Mouse (Mus musculus) spleen, adult 2 months (tissue): ENCODE results near the gene Nfic. TPM values are rescaled to one million over a fixed set of nuclear protein-coding genes. Genes with fewer than 3 reads are reported as not detected.
A peak's percentile ranks its signal among the peaks of the same experiment; 100 is the strongest.

Source experiments
- DNase-seq, 2 experiments: peaks; one replicate each; pipeline versions ENCODE4 v3.0.0 to v3.0.0-alpha.2; 2012 to 2021; ENCODE audit warnings: low spot score in 2 of 2, low read depth in 1 of 2
- H3K27ac ChIP-seq: fragments of 200-500 bp; 2 replicates; pipeline ENCODE4 v1.5.1; 2012; ENCODE audit warnings: low read length, inconsistent platforms; ENCODE audit not compliant: insufficient read depth
- H3K27me3 ChIP-seq: fragments of 200-500 bp; 2 replicates; pipeline ENCODE4 v1.6.1; 2012; ENCODE audit warnings: mild to moderate bottlenecking, moderate library complexity, low read length, inconsistent platforms; ENCODE audit not compliant: control insufficient read depth, insufficient read depth
- H3K36me3 ChIP-seq: fragments of 200-500 bp; 2 replicates; pipeline ENCODE4 v1.6.1; 2012; ENCODE audit warnings: mild to moderate bottlenecking, low read length, inconsistent platforms; ENCODE audit not compliant: control insufficient read depth, insufficient read depth
- H3K4me1 ChIP-seq: fragments of 200-500 bp; 2 replicates; pipeline ENCODE4 v1.6.1; 2011; ENCODE audit warnings: inconsistent platforms; ENCODE audit not compliant: control insufficient read depth, insufficient read depth, insufficient read length
- H3K4me3 ChIP-seq: fragments of 200-500 bp; 2 replicates; pipeline ENCODE4 v1.5.1; 2011; ENCODE audit warnings: mild to moderate bottlenecking, inconsistent platforms; ENCODE audit not compliant: insufficient read depth, insufficient read length; ENCODE audit errors: extremely low read depth
- CTCF ChIP-seq: fragments of 200-500 bp; IDR thresholded peaks from 2 replicates; pipeline ENCODE4 v1.5.1; 2011; ENCODE audit warnings: mild to moderate bottlenecking, inconsistent platforms; ENCODE audit not compliant: insufficient read depth, insufficient read length, insufficient replicate concordance; ENCODE audit errors: extremely low read depth
- POLR2A ChIP-seq: fragments of 200-500 bp; IDR thresholded peaks from 2 replicates; pipeline ENCODE4 v1.6.1; 2011; ENCODE audit warnings: low read depth, low read length, inconsistent platforms
- WGBS: fragments of 180-500 bp; shearing (Covaris S2); methylation state at CpG from one replicate; pipeline ENCODE4 v1.1.7; 2018; 5-methylcytosine and 5-hydroxymethylcytosine counted together
- polyA plus RNA-seq: library from polyadenylated mRNA; depleted of rRNA; stranded (reverse); fragments of >200 nt; gene quantifications from 2 replicates; pipeline ENCODE4 v1.2.3, GENCODE M21; 2012

The Nfic gene
- polyA plus RNA-seq, 1 experiment, result 26.0 TPM

GRCm38 (mm10) chr10:81473003-81473451 lies 17.6 kb upstream of the Nfic start:
- Histone ChIP-seq H3K4me1 (peaks cover 4% of the 10 kb centered on the region; the same call in 1 of the 2 replicates), H3K27ac (no peak overlapping the region), H3K36me3 (no peaks in the 10 kb centered on the region), H3K4me3 (no peak overlapping the region), H3K27me3 (peaks cover 16% of the 10 kb centered on the region)
- WGBS, result 3% methylated on average over 22 of the region's 22 CpGs
- DNase-seq, result no peak
- TF ChIP-seq CTCF (no peak), POLR2A (no peak)

DNA sequence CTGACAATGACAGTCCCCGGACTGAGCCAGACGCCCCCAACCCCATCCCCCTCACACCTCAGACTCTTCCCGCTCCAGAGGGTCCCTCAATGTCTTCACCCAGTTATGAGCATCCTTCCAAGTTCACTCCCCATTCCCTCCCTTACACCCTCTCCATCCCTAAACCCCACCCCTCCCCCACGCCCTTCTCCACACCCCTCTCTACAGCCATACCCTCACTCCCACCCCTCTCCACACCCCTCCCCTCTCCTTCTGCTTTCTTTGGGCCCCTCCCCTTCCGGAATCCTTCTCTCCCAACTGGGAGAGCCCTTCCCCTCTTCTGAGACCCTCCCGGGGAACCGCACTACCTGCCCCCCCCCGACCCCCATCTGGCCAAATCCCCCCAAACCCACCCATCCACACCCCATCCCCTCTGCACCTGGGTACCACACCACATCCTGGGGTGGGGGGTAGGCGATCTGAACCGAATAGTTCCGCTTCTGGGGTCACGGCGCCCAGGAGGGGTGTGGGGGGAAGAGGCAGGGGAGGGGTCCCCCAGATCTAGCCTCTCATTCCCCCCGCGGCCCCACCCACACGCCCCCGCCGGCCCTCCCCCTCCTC lies 17.1 kb upstream of the Nfic start:
- TF ChIP-seq CTCF (no peak), POLR2A (no peak)
- Histone ChIP-seq H3K27ac (no peak overlapping the region), H3K4me3 (no peak overlapping the region), H3K36me3 (no peaks in the 10 kb centered on the region), H3K4me1 (peaks cover 4% of the 10 kb centered on the region; the same call in 1 of the 2 replicates), H3K27me3 (peaks cover 16% of the 10 kb centered on the region)
- no peak for DNase-seq
- 6% methylated on average over 17 of the region's 18 CpGs for WGBS

GRCm38 (mm10) chr10:81470454-81470853 lies 15.0 kb upstream of the Nfic start:
- Histone ChIP-seq H3K4me1 (peaks cover 4% of the 10 kb centered on the region; the same call in 1 of the 2 replicates), H3K27ac (no peak overlapping the region), H3K36me3 (no peaks in the 10 kb centered on the region), H3K27me3 (peaks cover 15% of the 10 kb centered on the region), H3K4me3 (no peak overlapping the region)
- 18% methylated on average over 18 of the region's 18 CpGs for WGBS
- TF ChIP-seq POLR2A (no peak), CTCF (no peak)
- no peak for DNase-seq

GRCm38 (mm10) chr10:81469253-81469652 lies 13.8 kb upstream of the Nfic start:
- Histone ChIP-seq H3K27me3 (peaks cover 20% of the 10 kb centered on the region), H3K4me3 (no peak overlapping the region), H3K36me3 (no peaks in the 10 kb centered on the region), H3K27ac (no peak overlapping the region), H3K4me1 (peaks cover 7% of the 10 kb centered on the region; the same call in 1 of the 2 replicates)
- 81% methylated on average over 5 of the region's 5 CpGs for WGBS
- no peak for DNase-seq
- no peak for TF ChIP-seq CTCF
- no peak for TF ChIP-seq POLR2A

- peaks cover 13% of the 10 kb centered on the region for H3K4me1 ChIP-seq
- no peak overlapping the region for H3K27ac ChIP-seq
- no peaks in the 10 kb centered on the region for H3K36me3 ChIP-seq
- WGBS, result 80% methylated on average over 16 of the region's 16 CpGs
- no peak overlapping the region for H3K4me3 ChIP-seq
- no peak for TF ChIP-seq CTCF
- TF ChIP-seq POLR2A, result no peak
- DNase-seq, result no peak
- peaks cover 11% of the 10 kb centered on the region for H3K27me3 ChIP-seq
Observed at GRCm38 (mm10) chr10:81467670-81468235, 12.3 kb upstream of the Nfic start.

DNA sequence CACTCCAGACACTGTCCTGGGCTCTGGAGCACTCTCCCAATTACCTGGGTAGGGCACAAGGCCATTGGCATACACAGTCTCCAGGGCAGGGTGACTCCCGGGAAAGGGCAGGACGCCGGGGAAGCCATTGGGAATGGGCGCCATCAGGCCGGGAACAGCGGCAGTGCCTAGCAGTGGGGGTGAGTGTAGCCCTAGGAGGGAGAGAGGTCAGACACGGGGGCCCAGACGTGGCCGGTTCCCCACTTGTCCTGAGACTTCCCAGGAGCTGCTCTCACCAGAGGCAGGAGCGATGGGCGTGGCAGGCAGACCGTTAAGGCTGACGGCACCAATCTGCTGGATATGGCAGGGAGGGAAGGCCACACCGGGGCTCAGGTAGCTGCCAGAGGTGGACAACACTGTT lies 11.4 kb upstream of the Nfic start:
- Histone ChIP-seq H3K27ac (no peak overlapping the region), H3K4me1 (peaks cover 17% of the 10 kb centered on the region), H3K4me3 (no peak overlapping the region), H3K27me3 (peaks cover 13% of the 10 kb centered on the region), H3K36me3 (no peaks in the 10 kb centered on the region)
- peak in 1 of 2 experiments; percentile 3 for DNase-seq
- TF ChIP-seq CTCF (no peak), POLR2A (no peak)
- 74% methylated on average over 14 of the region's 14 CpGs for WGBS

GRCm38 (mm10) chr10:81466066-81466465 lies 10.6 kb upstream of the Nfic start:
- H3K4me1 ChIP-seq, result peaks cover 18% of the 10 kb centered on the region
- H3K27ac ChIP-seq, result no peak overlapping the region
- peaks cover 16% of the 10 kb centered on the region for H3K27me3 ChIP-seq
- TF ChIP-seq CTCF, result no peak
- TF ChIP-seq POLR2A, result no peak
- peak in 1 of 2 experiments; percentile 2 for DNase-seq
- WGBS, result 56% methylated on average over 2 of the region's 2 CpGs
- no peaks in the 10 kb centered on the region for H3K36me3 ChIP-seq
- no peak overlapping the region for H3K4me3 ChIP-seq
